Mouse (Mus musculus): ENCODE measurements around the gene Gm32742. TPM values are rescaled to one million over a fixed set of nuclear protein-coding genes. Genes with fewer than 3 reads are reported as not detected.

Gm32742 gene
- total RNA-seq, 2 experiments from 2014 or later: not detected

Other genes with a start within 250 kb of the Gm32742 start
- 47.6 and 53.6 TPM in 2 replicates for gene Sik2, start 156.4 kb downstream of the Gm32742 start, total RNA-seq (2015; ENCODE audit: low replicate concordance)
- 57.9 and 60.9 TPM in 2 replicates for gene Sik2, start 156.4 kb downstream of the Gm32742 start, total RNA-seq (2017; ENCODE audit: low replicate concordance)
- not detected in 2 replicates for gene Btg4, start 104.6 kb downstream of the Gm32742 start, total RNA-seq (2015; ENCODE audit: low replicate concordance)
- not detected in 2 replicates for gene Btg4, start 104.6 kb downstream of the Gm32742 start, total RNA-seq (2017; ENCODE audit: low replicate concordance)
- gene Layn, start 88.4 kb downstream of the Gm32742 start, total RNA-seq (2015; ENCODE audit: low replicate concordance): 0.58 and 0.63 TPM in 2 replicates
- 9.3 TPM in 1 of 2 replicates, not detected in the other for gene Layn, start 88.4 kb downstream of the Gm32742 start, total RNA-seq (2017; ENCODE audit: low replicate concordance)
- gene 4833427G06Rik, start 63.4 kb downstream of the Gm32742 start, total RNA-seq (2015; ENCODE audit: low replicate concordance): not detected in 2 replicates
- not detected in 2 replicates for gene 4833427G06Rik, start 63.4 kb downstream of the Gm32742 start, total RNA-seq (2017; ENCODE audit: low replicate concordance)
- gene Pou2af1, start 48.2 kb upstream of the Gm32742 start, total RNA-seq (2015; ENCODE audit: low replicate concordance): 3.7 and 4.8 TPM in 2 replicates
- 0.09 and 1.4 TPM in 2 replicates for gene Pou2af1, start 48.2 kb upstream of the Gm32742 start, total RNA-seq (2017; ENCODE audit: low replicate concordance)
- not detected in 2 replicates for gene Colca2, start 113.1 kb upstream of the Gm32742 start, total RNA-seq (2015; ENCODE audit: low replicate concordance)
- gene Colca2, start 113.1 kb upstream of the Gm32742 start, total RNA-seq (2017; ENCODE audit: low replicate concordance): not detected in 2 replicates
- not detected in 2 replicates for gene 1810046K07Rik, start 163.4 kb upstream of the Gm32742 start, total RNA-seq (2015; ENCODE audit: low replicate concordance)
- not detected in 2 replicates for gene 1810046K07Rik, start 163.4 kb upstream of the Gm32742 start, total RNA-seq (2017; ENCODE audit: low replicate concordance)

Data from erythroblast, adult 5-6 weeks (primary cell).